Mouse (Mus musculus): ENCODE data around the gene Rnf17. TPM values are rescaled to one million over a fixed set of nuclear protein-coding genes. Genes with fewer than 3 reads are reported as not detected.

Rnf17 gene
- total RNA-seq (2022): under 1 TPM; 0.38 to 0.79 (median 0.48) TPM

DNA sequence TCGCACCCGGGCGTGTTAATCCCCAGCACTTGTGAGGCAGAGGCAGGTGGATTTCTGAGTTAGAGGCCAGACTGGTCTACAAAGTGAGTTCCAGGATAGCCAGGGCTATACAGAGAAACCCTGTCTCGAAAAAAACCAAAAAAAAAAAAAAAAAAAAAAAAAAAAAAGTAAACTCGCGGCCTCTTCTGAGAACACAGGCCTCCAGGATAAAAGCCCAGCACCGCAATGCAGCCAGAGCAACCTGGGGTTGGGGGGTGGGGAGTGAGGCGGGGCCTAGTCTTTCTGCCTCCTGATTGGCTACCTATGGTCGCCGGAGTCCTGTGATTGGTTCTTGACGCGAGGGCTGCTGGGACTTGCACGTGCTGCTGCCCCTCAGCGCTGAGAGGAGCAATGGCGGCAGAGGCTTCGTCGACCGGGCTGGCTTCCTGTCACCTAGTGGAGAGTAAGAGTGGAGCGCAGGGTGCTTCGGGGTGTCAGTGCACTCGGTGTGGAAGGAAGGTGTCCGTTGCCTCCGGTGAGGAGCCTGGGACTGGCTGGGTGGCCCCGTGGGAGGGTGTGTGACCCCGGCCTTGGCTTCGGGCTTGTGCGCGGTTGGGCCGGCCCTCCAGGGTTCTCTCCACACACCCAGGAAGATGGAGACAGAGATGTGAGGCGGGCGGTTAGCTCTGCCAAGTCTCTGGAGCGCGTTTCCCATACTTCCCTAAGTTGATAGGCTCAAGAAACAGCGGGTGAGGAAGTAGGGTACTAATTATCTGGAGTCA lies at the start of gene Rnf17:
Gene Rnf17, plus strand, starts transcription at position 271 of the 761 bp plus-strand sequence.
- no peak for DNase-seq (ENCODE audit: low spot score)

DNA sequence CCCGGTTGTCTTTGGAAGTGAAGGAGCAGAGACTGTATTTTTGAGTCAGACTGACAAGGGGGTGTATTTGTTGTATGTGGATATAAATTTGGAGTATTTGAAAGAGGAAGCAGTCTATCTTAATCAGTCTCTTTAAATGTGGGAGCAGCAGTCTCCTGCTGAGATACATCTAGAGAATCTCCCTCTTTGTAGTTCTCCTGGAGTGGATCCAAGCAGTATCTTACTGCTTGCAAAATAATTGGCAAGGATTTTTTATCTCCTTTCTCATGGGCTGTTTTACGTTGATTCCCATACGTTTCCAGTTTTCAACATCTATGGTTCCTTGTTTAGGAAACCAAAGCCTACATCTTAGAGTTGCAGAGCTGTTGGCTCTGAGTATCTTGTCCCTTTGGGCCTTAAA lies 47.6 kb upstream of the Rnf17 start:
- DNase-seq (ENCODE audit: low spot score): no peak

DNA sequence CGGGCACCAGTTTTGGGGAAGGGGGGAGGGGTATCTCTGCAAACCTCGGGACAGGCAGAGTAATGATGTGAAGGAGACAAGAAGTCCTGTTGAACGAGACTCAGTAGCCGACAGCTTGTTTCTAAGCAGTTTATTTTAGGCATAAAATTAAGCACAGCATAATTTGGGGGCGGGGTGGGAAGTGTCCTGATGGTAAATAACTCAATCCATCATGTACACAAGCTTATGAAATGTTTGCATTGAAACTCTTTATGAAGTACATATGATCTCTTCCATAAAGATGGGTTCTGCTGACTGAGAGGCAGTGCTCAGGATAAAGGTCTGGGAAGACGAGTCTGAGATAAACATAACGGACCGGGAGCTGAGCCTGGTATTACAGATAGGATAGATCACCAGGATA lies 47.0 kb upstream of the Rnf17 start:
- DNase-seq (ENCODE audit: low spot score): no peak

DNA sequence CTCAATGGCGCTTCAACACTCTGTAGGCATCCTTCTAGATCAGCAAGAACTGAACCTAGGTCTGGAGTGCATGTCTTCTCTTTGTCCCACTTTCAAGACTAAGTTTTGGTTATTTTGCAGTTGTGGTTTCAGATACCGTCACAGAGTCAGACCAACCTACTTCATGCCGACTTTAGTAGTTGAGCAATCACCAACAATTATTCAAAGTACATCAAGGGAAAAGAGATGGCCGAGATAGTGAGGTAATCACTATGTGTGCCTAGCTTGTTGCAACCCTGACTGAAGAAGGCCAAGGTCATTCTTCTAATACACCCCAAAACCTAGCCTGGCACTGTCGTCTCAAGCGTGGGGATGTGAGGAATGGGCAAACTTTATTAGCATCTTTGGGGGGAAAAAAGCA lies 46.2 kb upstream of the Rnf17 start:
- no peak for DNase-seq (ENCODE audit: low spot score)

DNA sequence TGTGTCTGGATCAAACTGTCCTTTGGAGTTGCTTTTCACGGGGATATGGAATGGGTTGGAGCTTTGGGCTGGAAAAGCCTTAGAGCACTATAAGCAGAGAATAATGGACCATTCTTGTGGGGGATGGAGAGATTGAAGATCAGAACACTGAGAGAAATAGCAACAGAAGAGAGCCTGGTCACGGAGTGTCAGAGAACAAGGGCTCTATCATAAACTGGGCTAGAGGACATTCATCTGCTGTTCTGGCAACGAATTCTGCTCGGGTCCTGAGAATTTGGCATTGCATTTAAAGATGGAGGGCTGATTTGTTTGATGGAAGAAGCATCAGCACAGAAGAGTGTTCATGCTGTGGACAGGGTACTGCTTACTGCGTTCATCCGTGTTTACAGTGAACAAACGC lies 44.0 kb upstream of the Rnf17 start:
- DNase-seq (ENCODE audit: low spot score): no peak

DNA sequence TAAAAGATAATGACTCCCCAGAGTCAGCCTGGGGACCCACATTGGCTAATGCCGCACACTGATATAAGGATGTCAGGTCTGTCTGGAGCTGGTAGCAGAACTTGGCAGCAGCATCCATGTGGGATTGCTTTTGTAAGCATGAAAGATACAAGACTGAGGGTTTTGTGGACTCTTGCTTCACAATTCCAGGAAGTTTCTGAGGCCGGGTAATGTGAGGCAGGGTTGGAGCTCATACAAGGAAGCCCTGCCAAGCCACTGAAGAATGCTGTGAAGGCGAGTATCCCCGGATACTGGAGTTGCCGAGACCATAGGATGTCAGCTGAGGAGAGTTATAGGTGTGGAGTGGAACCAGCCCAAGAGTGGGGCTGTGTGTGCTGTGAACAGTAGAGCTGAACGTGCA lies 43.2 kb upstream of the Rnf17 start:
- DNase-seq (ENCODE audit: low spot score): no peak

DNA sequence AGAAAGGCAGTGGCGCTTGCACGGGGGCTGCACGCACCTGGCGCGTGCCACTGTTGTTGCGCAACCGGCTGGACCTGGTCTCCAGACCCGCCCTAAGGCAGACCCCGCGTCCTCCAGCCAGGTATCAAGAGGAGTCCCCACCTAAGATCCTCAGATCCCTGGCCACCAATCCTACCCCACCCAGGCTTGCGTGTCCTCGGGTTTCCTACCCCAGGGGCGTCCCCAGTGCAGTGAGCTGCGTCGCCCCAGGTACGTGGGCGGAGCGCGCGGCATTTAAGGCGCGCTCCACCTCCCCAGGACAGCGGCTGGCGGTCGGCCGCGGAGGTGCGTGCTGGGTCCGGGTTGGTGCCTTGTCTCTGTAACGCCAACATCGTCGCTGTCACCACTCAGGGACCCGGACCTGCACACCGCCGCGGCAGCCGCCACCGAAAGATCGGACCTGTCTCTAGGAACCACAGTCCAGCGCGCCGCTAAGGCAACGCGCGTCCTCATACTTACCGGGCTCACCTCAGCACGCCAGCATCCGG lies 37.6 kb upstream of the Rnf17 start, which contains the start of gene Atp12a:
Gene Atp12a, plus strand, starts transcription at position 358 of the 527 bp plus-strand sequence.
- DNase-seq (ENCODE audit: low spot score): no peak

DNA sequence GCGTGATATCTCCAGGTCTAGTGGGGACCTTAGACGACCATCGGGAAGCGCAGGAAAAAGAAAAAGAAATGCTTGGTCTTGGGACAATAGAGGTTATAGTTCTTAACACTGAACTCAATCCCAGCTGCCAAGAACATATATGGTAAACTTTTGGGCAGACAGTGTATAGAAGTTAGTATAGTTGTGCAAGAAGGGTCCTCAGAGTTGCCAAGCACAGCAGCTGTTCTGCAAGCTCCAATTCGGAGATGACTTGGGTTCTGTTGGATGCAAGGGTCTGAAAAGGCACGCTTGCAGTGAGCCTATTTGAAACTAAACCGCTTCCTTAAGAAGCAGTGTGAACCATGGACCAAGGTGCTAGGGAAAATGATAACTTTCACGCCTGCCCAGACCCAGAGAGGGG lies 37.1 kb upstream of the Rnf17 start:
- DNase-seq (ENCODE audit: low spot score): no peak

DNA sequence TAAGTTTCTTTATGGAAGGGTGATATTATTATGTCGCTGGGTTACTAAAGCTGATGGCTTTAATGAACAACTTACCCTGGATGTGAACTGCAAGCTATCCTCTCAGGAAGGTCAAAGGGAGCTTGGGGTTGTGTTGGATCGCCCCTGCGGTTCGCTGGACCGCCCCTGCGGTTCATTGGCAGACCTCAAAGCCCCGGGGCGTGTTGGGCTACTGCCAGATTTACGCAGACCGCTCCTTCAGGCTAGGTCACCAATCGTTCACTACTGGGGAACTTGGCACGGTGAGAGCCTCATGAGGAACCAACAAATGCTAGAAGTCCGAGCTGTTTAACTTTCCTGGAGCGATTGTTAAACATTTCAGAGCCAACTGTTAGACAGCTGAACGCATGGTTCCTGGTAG lies 35.7 kb upstream of the Rnf17 start:
- DNase-seq (ENCODE audit: low spot score): no peak

DNA sequence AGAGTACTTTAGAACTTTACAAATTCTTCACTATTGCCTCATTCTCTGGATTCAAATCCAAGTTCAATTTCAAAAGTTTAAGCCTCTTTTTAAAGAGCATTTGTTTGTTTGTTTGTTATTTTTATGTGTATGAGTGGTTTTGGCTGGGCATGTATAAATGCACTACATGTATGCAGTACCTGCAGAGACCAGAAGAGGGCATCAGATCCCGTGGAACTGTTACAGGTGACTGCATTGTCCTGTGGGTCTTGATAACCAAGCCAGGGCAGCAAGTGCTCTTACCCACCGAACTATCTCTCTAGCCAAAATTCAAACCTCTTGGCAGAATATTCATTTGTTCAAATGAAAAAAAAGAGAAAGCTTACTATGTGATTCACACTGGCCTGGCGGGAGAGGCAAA lies 33.5 kb upstream of the Rnf17 start:
- DNase-seq (ENCODE audit: low spot score): no peak

DNA sequence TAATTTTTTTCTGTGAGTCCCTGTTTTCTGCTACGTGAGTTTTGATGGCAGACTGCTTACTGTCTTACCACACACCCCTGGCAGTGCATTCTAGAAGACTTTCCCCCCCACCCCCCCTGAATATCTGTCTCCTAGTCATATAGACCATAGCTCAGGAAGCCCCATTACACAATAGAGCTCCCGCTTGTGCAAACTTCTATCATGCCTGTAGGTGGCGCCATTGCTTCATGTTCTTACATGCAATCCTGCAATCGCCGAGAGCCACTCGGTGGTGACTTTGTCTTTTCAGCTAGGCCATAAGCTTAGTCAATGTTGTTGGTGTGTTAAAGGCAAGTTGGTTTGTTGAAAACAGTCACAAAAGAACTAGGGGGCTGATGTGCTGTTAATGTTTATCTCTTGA lies 26.6 kb upstream of the Rnf17 start:
- peak; percentile 61 for DNase-seq (ENCODE audit: low spot score)

DNA sequence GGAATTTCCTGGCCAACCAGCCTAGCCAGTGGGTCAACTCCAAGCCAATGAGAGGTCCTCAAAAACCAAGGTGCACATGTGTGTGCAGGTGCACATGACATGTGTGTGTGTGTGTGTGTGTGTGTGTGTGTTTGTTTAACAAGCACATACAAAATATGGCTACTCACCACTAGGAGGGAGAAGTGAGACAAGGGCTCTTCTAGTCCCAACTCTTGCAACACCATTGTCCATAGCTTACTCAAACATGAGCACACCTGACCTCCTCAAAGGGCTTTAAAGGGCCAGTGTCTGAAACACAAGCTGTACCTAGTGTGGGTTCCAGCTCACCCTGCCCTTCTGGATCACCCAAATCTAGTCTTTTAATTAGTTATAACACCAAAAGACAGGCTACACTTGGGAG lies 24.6 kb upstream of the Rnf17 start:
- no peak for DNase-seq (ENCODE audit: low spot score)

DNA sequence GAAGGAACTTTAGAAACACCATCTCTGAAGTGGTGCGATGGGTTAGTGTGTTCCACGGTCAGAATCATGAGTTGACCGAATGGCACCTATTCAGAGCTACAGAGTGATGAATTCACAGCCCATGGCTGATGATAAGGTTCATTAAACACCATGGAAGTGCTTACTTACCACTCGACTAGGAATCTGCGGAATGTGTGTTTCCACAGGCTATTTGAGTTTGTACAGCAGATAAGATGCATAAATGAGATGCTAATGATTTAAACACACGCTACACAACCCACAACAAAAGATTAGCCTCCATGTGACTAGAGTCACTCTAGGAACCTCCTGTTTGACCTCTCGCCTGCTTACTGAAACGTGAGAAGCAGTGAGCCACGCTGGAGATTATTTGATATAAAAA lies 23.0 kb upstream of the Rnf17 start:
- no peak for DNase-seq (ENCODE audit: low spot score)

DNA sequence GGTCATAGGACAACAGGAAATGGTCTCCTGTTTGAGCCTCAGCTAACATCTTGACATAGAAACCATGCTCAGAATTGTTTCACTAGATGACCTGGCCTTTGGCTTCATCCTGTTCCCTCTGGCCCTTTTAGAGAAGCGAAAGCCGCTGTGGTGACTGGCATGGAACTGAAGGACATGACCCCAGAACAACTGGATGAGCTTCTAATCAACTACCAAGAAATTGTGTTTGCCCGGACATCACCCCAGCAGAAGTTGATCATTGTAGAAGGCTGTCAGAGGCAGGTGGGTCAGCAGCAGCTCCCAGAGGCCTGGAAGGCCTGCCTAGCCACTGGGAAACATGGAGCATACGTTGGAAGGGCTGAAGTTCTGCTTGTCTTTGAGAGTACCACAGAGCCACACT lies 20.0 kb upstream of the Rnf17 start:
- DNase-seq (ENCODE audit: low spot score): no peak

DNA sequence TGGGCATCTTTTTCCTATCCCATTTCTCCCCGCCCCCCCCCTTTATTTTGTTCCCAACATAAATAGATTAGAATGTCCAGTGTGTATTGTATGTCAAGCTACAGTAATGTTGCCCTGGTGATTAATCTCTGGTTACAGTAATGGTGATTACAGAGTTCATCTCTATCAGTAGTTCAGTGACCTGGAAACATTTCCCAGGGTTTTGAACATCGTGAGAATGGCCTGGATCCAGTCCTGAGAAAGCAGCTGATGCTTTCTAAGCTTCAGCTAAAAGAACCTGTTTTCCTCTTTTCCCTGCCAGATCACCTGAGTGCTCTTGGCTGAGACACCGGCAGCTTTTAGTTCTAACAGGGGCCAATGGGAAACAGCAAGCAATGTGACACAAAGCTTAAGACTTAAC lies 12.1 kb upstream of the Rnf17 start:
- DNase-seq (ENCODE audit: low spot score): no peak

DNA sequence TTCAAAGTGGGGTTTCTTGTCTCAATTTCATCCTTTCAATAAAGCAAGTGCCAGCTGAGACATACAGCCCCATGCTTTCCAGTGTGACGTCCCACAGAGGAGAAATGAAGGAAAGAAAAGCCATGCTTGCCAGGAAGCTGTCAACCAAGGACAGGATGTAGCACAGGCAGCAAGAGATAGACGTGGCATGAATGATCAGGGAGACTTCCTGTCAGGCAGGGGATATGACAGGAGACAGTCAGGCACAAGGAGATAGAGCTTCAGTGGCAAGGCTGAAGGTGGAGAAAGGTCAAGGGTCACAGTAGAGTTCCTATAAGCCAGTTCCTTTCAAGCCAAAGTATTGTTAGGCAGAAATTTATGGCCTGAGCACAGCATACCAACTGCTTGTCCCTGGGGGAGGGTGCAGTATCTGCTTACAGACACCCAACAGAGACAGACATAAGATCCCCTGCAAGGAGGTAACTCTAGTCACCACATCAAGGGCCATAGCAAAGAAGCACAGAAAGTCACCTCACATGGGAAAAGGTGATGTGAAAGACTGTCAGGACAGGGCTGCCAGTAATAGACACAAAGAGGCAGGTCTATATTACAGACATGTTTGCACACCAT lies 8.6 kb upstream of the Rnf17 start:
- no peak for DNase-seq (ENCODE audit: low spot score)

DNA sequence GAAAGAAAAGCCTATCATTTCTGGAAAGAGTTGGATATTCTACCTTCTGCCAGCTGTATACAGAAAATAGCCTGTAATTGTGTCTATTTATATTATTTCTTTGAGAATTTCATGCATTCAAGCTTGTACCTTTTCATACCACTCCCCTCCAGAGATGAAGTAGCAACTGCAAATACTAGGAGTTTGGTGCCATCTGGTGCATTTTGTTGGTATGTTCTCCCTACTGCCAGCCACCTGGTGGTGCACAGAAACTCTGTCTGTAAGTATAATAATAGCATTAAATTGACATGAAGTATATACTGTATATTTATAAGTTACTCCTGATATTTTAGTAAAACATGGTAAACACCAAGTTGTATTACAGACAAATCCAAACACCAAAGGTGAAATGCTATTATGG lies 4.4 kb upstream of the Rnf17 start:
- DNase-seq (ENCODE audit: low spot score): peak; percentile 24

DNA sequence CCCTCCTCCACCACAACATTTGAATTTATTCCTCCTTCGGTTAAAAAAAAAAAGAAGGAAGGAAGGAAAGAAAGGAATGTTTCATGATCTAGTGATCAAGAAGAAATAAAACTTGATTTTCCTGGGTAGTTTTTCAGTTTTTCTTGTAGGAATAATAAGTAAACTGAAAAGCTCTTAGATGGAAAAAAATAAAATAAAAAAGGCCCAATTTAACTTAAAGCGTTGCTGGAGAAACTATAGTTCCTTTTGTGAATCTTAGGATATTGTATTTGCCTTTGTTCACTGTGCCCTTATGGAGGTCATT lies 643 bp downstream of the Rnf17 start:
- no peak for DNase-seq (ENCODE audit: low spot score)

DNA sequence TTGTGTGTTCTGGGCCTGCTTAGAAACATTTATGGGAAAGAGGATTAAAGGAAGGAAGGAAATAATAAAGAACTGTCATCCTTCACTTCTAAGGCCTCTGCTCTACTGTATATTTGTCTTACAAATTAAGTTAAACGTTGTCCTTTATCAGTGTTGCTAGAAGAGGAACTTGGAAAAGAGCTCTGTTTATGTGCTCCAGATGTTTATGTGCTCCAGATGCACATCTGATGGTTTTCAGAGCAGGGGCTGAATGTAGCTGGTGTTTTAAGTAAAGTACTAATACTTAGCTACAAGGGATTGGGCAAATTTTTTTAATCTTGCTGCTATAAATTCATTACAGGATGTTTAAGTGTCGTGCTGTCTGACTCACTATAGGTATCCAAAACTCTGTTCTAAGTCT lies 59.7 kb downstream of the Rnf17 start:
- no peak for DNase-seq (ENCODE audit: low spot score)

DNA sequence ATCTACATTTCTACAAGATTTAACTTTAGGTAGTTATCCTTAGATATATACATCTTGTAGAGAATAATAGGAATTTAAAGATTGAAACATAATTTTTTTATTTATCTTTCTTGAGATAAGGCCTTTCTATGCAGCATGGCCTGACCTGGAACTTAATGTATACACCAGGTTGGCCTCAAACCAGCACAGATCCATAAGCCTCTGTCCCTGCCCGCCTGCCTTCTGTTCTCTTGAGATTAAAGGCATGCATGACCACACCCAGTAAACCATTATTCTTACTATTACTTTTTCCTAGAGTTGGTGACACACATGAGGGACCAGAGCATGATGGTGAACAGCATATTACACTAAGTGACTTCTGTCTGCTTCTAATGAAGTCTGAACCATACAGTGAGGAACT lies 60.3 kb downstream of the Rnf17 start:
- DNase-seq (ENCODE audit: low spot score): no peak

DNA sequence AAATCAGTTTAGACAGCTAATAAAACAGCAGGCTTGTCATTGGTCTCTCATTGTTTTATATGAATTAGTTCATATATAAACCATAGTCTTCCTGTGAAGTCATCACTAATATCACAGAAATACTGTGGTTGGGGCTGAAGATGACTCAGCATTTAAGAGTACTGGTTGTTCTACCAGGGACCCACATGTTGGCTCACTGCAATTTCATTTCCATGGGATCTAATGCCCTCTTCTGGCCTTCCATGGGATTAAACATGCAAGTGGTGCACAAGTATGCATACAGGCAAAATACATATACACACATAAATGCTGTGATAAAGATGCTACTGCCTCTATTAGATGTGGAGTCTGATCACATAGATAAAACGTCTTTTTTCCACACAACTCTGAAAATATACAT lies 65.8 kb downstream of the Rnf17 start:
- no peak for DNase-seq (ENCODE audit: low spot score)

DNA sequence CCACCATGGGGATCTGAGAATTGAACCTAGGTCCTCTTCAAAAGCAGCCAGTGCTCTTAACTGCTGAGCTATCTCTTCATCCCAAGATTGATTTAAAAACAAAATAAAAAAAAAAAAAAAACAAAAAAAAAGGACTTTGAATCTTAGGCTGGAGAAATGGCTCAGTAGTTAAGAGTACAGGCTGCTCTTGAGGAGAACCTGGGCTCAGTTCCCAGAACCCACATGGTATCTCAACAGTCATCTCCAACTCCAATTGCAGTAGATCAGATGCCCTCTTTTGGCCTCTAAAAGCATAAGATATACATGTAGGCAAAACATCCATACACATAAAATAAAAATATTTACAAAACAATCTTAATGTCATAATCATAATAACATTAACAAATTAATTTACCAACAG lies 87.4 kb downstream of the Rnf17 start:
- DNase-seq (ENCODE audit: low spot score): no peak

DNA sequence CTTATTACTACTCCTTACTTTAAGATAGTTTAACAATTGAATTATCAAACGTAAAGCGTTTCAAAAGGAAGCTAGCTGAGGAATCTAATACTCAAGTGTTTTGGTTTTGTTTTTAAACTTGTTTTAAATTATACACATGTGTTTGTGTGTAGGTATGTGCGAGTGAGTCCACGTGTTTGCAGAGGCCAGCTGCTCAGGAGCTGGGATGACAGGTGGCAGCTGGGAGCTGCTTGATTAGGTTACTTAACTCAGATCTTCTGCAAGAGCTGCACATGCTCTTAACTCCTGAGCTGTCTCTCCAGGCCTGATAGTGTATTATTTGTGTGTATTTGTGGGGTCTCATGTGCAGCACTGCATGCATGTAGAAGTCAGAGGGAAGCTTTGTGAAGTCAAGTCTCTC lies 100.0 kb downstream of the Rnf17 start:
- DNase-seq (ENCODE audit: low spot score): no peak

DNA sequence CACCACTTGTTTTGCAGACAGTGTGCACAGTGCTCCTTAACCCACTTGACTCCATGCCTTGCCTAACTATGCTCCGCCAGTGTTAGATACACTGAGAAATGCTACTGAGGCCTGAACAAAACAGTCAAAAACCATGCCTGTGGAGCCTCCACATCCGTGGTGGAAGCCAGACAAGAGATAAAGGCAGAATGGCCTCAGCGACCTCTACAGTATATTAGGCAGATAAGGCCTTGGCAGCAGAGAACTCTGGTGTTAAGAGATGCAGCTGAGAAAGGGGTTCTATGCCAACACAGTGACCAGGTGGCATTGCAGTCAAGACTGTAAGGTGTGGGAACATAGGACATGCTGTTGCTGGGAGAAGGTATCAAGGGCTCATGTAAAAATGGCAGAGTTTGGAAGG lies 104.4 kb downstream of the Rnf17 start:
- DNase-seq (ENCODE audit: low spot score): no peak

All from heart, adult 8-10 months (tissue).